Mouse (Mus musculus) liver, adult 2 months (tissue): ENCODE results near the gene Zbed3.

Experiments used
- CTCF ChIP-seq: fragments of 200-500 bp; IDR thresholded peaks from 2 replicates; pipeline ENCODE4 v1.5.1; 2011; ENCODE audit warnings: low read depth, low read length, control low read depth
- POLR2A ChIP-seq: fragments of 200-500 bp; IDR thresholded peaks from 2 replicates; pipeline ENCODE4 v1.6.1; 2011; ENCODE audit warnings: low read length, control low read depth; ENCODE audit not compliant: insufficient read depth; ENCODE audit errors: extremely low read depth

DNA sequence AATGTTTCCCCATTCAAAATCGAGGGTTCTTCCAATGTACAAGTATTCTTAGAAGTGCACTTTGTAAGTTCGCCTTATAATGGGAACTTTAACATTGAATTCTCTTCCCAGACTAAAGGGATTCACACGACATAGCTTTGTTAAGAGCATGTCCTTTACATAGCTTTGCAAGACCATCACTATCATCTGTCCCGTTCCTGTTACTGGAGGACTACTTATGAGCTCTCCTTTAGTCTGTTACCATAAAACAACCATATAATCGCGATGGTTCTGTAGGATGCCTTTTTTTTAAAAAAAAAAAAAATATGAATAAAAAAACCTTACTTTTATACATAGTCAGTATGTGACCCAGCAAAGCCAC is 52.1 kb downstream of the Zbed3 start:
- TF ChIP-seq POLR2A: no peak
- no peak for TF ChIP-seq CTCF
